Mouse (Mus musculus): ENCODE results near the gene Mff. TPM values are rescaled to one million over a fixed set of nuclear protein-coding genes. Genes with fewer than 3 reads are reported as not detected.

Mff gene
- total RNA-seq (2023; ENCODE audit: inconsistent age): 90.3 to 120 TPM (median 113 TPM) in 4 replicates

DNA sequence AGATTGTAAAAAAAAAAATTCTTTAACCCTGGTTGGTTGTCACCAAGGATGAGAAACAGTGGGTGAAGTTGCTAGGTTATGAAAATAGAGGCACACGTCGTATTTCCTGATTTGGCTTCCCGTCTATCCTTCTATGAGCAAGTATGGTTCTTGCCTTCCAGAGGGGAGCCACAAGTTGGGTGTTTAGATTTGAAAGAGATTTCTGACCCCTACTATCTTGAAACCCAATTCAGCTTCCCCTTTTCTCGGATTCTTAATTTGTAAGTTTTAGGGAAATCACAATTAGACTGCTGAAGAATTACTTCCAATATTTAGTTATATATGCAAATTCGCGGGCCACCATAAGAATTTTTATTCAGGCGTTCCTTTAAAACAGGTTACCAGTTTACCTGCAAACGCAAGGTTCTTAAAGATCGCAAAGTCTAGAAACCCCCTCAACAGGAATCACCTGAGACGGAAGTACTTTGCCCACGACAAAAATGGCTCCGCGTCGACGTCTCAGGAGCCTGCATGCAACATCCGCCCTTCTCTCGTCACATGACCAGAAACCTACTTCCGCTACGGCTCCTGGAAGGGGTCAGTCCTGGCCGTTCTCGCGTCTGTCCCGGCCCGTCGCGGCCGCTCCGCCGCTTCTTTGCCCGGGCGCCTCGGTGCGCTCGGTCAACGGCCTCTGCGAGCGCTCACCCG, at the start of gene Mff:
TSS of gene Mff (plus strand) at position 552 of the 687 bp plus-strand sequence.

DNA sequence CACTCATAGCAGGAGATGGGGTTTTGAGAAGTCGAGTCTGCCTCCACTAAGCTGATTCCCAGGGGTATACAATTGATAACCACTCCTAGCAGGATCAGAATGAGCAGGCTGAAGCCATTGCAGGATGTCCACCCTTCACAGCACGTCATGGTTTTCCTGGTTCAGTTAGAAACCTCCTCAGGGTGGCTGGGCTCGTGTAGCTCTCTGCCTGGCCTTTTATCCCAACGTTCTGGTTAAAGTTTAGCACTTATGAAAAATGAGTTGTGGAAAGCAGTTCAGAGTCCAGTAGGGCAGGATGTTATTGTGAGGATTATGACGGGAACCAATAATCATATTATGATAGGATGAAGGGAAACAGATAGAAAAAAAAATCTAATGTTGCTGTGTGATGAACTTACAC, 43.6 kb downstream of the Mff start, which contains the start of gene Tm4sf20:
TSS of gene Tm4sf20 (minus strand) at position 193 of the 400 bp plus-strand sequence.

DNA sequence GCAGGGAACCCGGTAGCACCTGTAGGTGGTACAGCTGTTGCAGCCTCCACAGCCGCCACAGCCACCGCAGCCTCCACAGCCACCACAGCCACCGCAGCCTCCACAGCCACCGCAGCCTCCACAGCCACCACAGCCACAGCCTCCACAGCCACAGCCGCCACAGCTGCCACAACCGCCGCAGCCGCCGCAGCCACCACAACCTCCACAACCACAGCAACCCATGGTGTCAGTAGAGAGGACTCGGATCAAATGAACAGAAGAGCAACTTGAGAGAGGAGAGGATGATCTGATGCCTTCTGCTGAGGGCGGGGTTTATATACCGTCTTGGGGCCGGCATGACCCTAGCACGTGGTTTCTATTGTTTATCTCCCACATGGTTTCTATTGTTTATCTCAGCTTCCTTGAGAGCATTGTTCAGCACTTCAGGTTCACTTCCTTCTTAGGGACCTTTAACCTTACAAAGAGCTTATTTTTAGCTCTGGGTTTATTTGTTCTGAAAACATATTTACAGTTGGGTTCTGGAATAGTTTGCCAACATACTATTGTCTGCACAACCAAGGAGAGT, 46.4 kb downstream of the Mff start, which contains the start of gene Gm47791:
TSS of gene Gm47791 (minus strand) at position 222 of the 565 bp plus-strand sequence.

Other genes with a start within 250 kb of the Mff start
- not detected in 4 replicates for gene Col4a4, start 138.0 kb upstream of the Mff start, total RNA-seq (2023; ENCODE audit: inconsistent age)
- not detected in 4 replicates for gene Col4a3, start 138.0 kb upstream of the Mff start, total RNA-seq (2023; ENCODE audit: inconsistent age)
- gene Tm4sf20, start 43.6 kb downstream of the Mff start, total RNA-seq (2023; ENCODE audit: inconsistent age): not detected in 4 replicates
- not detected in 4 replicates for gene Gm47791, start 46.4 kb downstream of the Mff start, total RNA-seq (2023; ENCODE audit: inconsistent age)
- 55.5 to 56.8 TPM (median 56.2 TPM) in 4 replicates for gene Agfg1, start 114.6 kb downstream of the Mff start, total RNA-seq (2023; ENCODE audit: inconsistent age)
- 1.6 to 2.7 TPM (median 1.8 TPM) in 3 of 4 replicates, not detected in the other for gene A030005L19Rik, start 188.4 kb downstream of the Mff start, total RNA-seq (2023; ENCODE audit: inconsistent age)
- gene A030014E15Rik, start 200.0 kb downstream of the Mff start, total RNA-seq (2023; ENCODE audit: inconsistent age): not detected in 4 replicates
- not detected in 4 replicates for gene Gm6217, start 206.5 kb downstream of the Mff start, total RNA-seq (2023; ENCODE audit: inconsistent age)
- gene A030003K21Rik, start 218.5 kb downstream of the Mff start, total RNA-seq (2023; ENCODE audit: inconsistent age): not detected in 4 replicates
- not detected in 4 replicates for gene Gm7544, start 231.1 kb downstream of the Mff start, total RNA-seq (2023; ENCODE audit: inconsistent age)
- gene Gm47955, start 235.4 kb downstream of the Mff start, total RNA-seq (2023; ENCODE audit: inconsistent age): not detected in 4 replicates